Mouse (Mus musculus): Measurements from ENCODE around the gene Erich3. TPM values are rescaled to one million over a fixed set of nuclear protein-coding genes. Genes with fewer than 3 reads are reported as not detected.
"Not testable (repeated sequence)": the region's sequence is repeated elsewhere in the genome, so short reads cannot be mapped to it uniquely, and the experiment has no call there.

Gene Erich3
- polyA plus RNA-seq (2011; ENCODE audit: insufficient read length, low read depth, missing spikeins), result 0.15 and 0.35 TPM in 2 replicates

GRCm38 (mm10) chr3:154663545-154663944 is at the start of gene Erich3:
Gene Erich3, plus strand, starts transcription at chr3:154663859.
- Histone ChIP-seq H3K27ac (ENCODE audit: insufficient read depth, low read length) (no peak within 1 kb of the TSS), H3K4me1 (ENCODE audit: control insufficient read depth, insufficient read depth, low read length) (peaks cover 4% of the 10 kb centered on the region; the same call in 1 of the 2 replicates), H3K4me3 (ENCODE audit: insufficient read depth, low read length) (no peak within 1 kb of the TSS)
- TF ChIP-seq POLR2A (IDR thresholded peaks at IDR 0.05; ENCODE audit: low read depth, low read length), result no peak
- TF ChIP-seq CTCF (IDR thresholded peaks at IDR 0.05; ENCODE audit: borderline replicate concordance, insufficient read depth, low read length), result no peak

GRCm38 (mm10) chr3:154614771-154615170 is 48.9 kb upstream of the Erich3 start:
- Histone ChIP-seq H3K27ac (ENCODE audit: insufficient read depth, low read length) (no peak overlapping the region), H3K4me3 (ENCODE audit: insufficient read depth, low read length) (no peak overlapping the region), H3K4me1 (ENCODE audit: control insufficient read depth, insufficient read depth, low read length) (no peaks in the 10 kb centered on the region)
- no peak for TF ChIP-seq POLR2A (IDR thresholded peaks at IDR 0.05; ENCODE audit: low read depth, low read length)
- no peak for TF ChIP-seq CTCF (IDR thresholded peaks at IDR 0.05; ENCODE audit: borderline replicate concordance, insufficient read depth, low read length)

DNA sequence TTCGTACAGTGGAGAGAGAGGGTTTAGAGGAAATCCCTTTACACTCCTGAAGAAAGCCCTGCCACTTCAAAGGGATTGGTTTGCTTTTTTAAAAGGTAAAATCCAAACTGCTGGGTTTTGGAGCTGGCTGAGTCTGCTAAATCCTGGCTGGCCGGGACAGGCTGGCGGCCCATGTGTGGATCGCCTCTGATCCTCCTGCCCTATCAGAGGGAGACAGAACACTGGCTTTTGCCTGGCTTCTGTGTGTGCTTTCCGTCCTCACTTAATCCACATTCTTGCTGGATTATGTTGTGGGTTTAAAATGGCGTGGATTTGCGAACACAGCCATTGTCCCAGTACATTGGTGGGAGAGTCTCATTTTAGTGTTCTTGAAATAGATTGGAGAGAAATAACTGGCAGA is 48.4 kb upstream of the Erich3 start:
- no peaks in the 10 kb centered on the region for H3K4me1 ChIP-seq (ENCODE audit: control insufficient read depth, insufficient read depth, low read length)
- H3K4me3 ChIP-seq (ENCODE audit: insufficient read depth, low read length), result no peak overlapping the region
- TF ChIP-seq CTCF (IDR thresholded peaks at IDR 0.05; ENCODE audit: borderline replicate concordance, insufficient read depth, low read length), result no peak
- H3K27ac ChIP-seq (ENCODE audit: insufficient read depth, low read length), result no peak overlapping the region

GRCm38 (mm10) chr3:154616106-154616505 is 47.6 kb upstream of the Erich3 start:
- TF ChIP-seq POLR2A (IDR thresholded peaks at IDR 0.05; ENCODE audit: low read depth, low read length) (no peak), CTCF (IDR thresholded peaks at IDR 0.05; ENCODE audit: borderline replicate concordance, insufficient read depth, low read length) (no peak)
- Histone ChIP-seq H3K4me1 (ENCODE audit: control insufficient read depth, insufficient read depth, low read length) (no peaks in the 10 kb centered on the region), H3K27ac (ENCODE audit: insufficient read depth, low read length) (no peak overlapping the region), H3K4me3 (ENCODE audit: insufficient read depth, low read length) (no peak overlapping the region)

- H3K4me3 ChIP-seq (ENCODE audit: insufficient read depth, low read length), result no peak overlapping the region
- no peak overlapping the region for H3K27ac ChIP-seq (ENCODE audit: insufficient read depth, low read length)
- TF ChIP-seq CTCF (IDR thresholded peaks at IDR 0.05; ENCODE audit: borderline replicate concordance, insufficient read depth, low read length) (no peak), POLR2A (IDR thresholded peaks at IDR 0.05; ENCODE audit: low read depth, low read length) (no peak)
- no peaks in the 10 kb centered on the region for H3K4me1 ChIP-seq (ENCODE audit: control insufficient read depth, insufficient read depth, low read length)
These were observed 35.4 kb upstream of the Erich3 start for GRCm38 (mm10) chr3:154628284-154628683.

- not testable (repeated sequence) for H3K4me1 ChIP-seq (ENCODE audit: control insufficient read depth, insufficient read depth, low read length); H3K27ac ChIP-seq (ENCODE audit: insufficient read depth, low read length); H3K4me3 ChIP-seq (ENCODE audit: insufficient read depth, low read length)
These were observed 32.4 kb upstream of the Erich3 start for GRCm38 (mm10) chr3:154631281-154631680.

- Histone ChIP-seq H3K4me1 (ENCODE audit: control insufficient read depth, insufficient read depth, low read length) (no peaks in the 10 kb centered on the region), H3K27ac (ENCODE audit: insufficient read depth, low read length) (no peak overlapping the region), H3K4me3 (ENCODE audit: insufficient read depth, low read length) (no peak overlapping the region)
- TF ChIP-seq CTCF (IDR thresholded peaks at IDR 0.05; ENCODE audit: borderline replicate concordance, insufficient read depth, low read length), result no peak
- TF ChIP-seq POLR2A (IDR thresholded peaks at IDR 0.05; ENCODE audit: low read depth, low read length), result no peak
These were observed 30.6 kb upstream of the Erich3 start for GRCm38 (mm10) chr3:154633091-154633490.

DNA sequence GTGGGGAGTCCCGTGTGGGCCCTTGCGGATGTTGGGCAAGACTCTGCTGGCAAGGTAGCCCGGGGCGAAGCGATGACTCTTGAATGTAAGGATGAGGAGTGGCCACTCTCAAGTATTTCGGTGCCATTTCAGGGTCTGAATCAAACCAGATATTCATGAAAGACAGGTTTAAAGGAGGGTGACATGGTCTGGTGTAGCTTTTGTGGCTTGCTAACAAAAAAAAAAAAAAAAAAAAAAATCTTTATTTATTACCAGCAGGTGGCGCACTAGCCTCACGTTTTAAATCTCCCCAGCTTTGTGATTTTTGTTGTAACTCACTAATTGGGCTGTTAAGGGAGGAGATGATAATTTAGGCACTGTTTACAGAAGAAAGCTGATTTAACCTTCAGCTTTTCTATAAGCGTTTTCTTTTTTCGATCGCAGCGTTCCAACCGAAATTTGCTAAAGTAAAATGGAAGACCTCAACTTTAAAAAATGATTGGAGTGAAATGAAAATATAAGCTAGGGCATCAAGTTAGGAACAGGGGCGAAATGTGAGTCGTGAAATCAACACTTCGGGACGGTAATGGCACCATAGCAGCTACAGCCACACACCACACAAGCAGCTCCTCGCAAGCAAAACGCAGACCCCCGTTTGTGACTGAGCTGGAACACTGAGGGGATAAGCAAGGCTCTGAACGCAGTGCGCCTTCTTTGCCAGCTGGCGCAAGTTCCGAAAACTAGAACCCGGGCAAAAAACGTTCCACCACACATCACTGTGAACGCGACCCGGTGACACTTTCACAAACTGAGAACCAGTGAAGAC is 16.8 kb upstream of the Erich3 start:
- Histone ChIP-seq H3K4me3 (ENCODE audit: insufficient read depth, low read length) (no peak overlapping the region), H3K4me1 (ENCODE audit: control insufficient read depth, insufficient read depth, low read length) (no peaks in the 10 kb centered on the region), H3K27ac (ENCODE audit: insufficient read depth, low read length) (no peak overlapping the region)
- TF ChIP-seq POLR2A (IDR thresholded peaks at IDR 0.05; ENCODE audit: low read depth, low read length), result no peak
- no peak for TF ChIP-seq CTCF (IDR thresholded peaks at IDR 0.05; ENCODE audit: borderline replicate concordance, insufficient read depth, low read length)

GRCm38 (mm10) chr3:154647443-154647780 is 16.2 kb upstream of the Erich3 start:
- Histone ChIP-seq H3K4me3 (ENCODE audit: insufficient read depth, low read length) (no peak overlapping the region), H3K4me1 (ENCODE audit: control insufficient read depth, insufficient read depth, low read length) (no peaks in the 10 kb centered on the region), H3K27ac (ENCODE audit: insufficient read depth, low read length) (no peak overlapping the region)
- no peak for TF ChIP-seq POLR2A (IDR thresholded peaks at IDR 0.05; ENCODE audit: low read depth, low read length)
- TF ChIP-seq CTCF (IDR thresholded peaks at IDR 0.05; ENCODE audit: borderline replicate concordance, insufficient read depth, low read length), result no peak

DNA sequence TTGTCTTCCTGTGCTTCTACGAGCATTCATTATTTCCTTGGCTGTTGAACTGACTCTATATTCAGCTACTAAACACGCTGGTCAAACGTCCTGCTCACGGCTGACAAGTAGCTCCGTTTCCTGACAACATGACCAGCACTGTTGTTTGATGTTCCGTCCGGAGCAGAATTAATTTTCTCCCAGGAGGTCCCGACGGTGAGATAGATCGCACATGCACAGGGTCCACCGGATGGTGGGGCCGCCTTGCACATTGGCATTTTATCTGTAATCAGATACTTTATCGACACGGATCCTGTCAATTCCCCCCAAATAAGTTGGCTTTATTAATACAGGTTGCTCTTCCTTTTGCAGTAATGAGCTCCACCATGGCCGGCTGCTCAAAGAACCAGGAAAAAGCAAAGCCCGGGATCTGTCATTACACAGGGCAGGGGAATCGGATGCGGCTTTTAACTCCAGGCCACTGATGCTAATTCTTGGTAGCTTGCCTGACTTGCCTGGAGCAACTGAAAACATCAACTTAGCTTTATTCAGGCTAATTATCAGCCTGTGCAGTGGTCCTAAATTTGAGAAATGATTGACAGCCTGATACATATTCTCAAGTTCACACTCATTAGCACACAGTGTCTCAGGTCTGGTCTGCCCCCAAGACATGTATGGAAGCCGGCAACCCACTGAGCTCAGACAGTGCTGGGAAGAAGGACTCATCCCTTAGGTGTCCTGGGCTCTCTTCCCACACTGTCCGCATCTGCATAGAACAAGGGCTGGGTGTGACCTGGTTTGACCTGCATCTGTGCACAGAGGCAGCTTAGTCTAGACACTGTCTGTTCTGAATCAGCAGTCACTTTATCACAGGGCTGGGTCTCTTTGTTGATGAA is 14.0 kb upstream of the Erich3 start:
- Histone ChIP-seq H3K4me3 (ENCODE audit: insufficient read depth, low read length) (no peak overlapping the region), H3K4me1 (ENCODE audit: control insufficient read depth, insufficient read depth, low read length) (no peaks in the 10 kb centered on the region), H3K27ac (ENCODE audit: insufficient read depth, low read length) (no peak overlapping the region)
- TF ChIP-seq POLR2A (IDR thresholded peaks at IDR 0.05; ENCODE audit: low read depth, low read length), result no peak
- TF ChIP-seq CTCF (IDR thresholded peaks at IDR 0.05; ENCODE audit: borderline replicate concordance, insufficient read depth, low read length), result no peak
